Mouse (Mus musculus) forebrain, embryonic 16.5 days (tissue): ENCODE results near the gene N6amt1. TPM values are rescaled to one million over a fixed set of nuclear protein-coding genes. Genes with fewer than 3 reads are reported as not detected.
A peak's percentile ranks its signal among the peaks of the same experiment; 100 is the strongest.

Experiments used
- ATAC-seq: fragments of 200-750 bp; cut with Nextera tagmentation; 2 replicates; pipeline ENCODE4 v1.8.0; 2017; ENCODE audit warnings: mild to moderate bottlenecking, moderate library complexity
- H3K27ac ChIP-seq: fragments of 300-500 bp; sonication (generic); 2 replicates; pipeline ENCODE4 v1.5.1; 2014; ENCODE audit warnings: low read length, control low read depth
- H3K27me3 ChIP-seq: fragments of 300-500 bp; sonication (generic); replicated peaks from 2 replicates; pipeline ENCODE4 v1.6.1; 2014; ENCODE audit warnings: low read length; ENCODE audit not compliant: control insufficient read depth, insufficient read depth
- H3K36me3 ChIP-seq: fragments of 300-500 bp; sonication (generic); 2 replicates; pipeline ENCODE4 v1.6.1; 2014; ENCODE audit not compliant: control insufficient read depth, insufficient read depth
- H3K4me1 ChIP-seq: fragments of 300-500 bp; sonication (generic); replicated peaks from 2 replicates; pipeline ENCODE4 v1.6.1; 2014; ENCODE audit warnings: low read length; ENCODE audit not compliant: control insufficient read depth, insufficient read depth
- H3K4me2 ChIP-seq: fragments of 300-500 bp; sonication (generic); 2 replicates; pipeline ENCODE4 v1.6.1; 2014; ENCODE audit warnings: mild to moderate bottlenecking, low read length, control low read depth
- H3K4me3 ChIP-seq: fragments of 300-500 bp; sonication (generic); replicated peaks from 2 replicates; pipeline ENCODE4 v1.5.1; 2014; ENCODE audit warnings: mild to moderate bottlenecking, low read length, control low read depth
- H3K9ac ChIP-seq: fragments of 300-500 bp; sonication (generic); replicated peaks from 2 replicates; pipeline ENCODE4 v1.6.1; 2014; ENCODE audit warnings: low read depth, low read length, control low read depth
- H3K9me3 ChIP-seq: fragments of 300-500 bp; sonication (generic); 2 replicates; pipeline ENCODE4 v1.6.1; 2016; ENCODE audit warnings: low read length; ENCODE audit not compliant: control insufficient read depth
- whole genome bisulfite sequencing: fragments of 180-500 bp; shearing (Covaris S2); extraction: QIAGEN DNeasy Blood & Tissue Kit; methylation state at CpG from one replicate; pipeline ENCODE4 v1.1.7; 2014; 5-methylcytosine and 5-hydroxymethylcytosine counted together
- polyA plus RNA-seq: library from polyadenylated mRNA; unstranded; fragments of >200 nt; fragmentation: Nextera tagmentation; extraction: Ambion mirVana; gene quantifications from 2 replicates; pipeline ENCODE4 v1.2.1, GENCODE M21; 2015

N6amt1 gene
- polyA plus RNA-seq, 1 experiment from 2014 or later: 17.5 TPM

GRCm38 (mm10) chr16:87329986-87330385 lies 24.0 kb upstream of the N6amt1 start:
- no peaks in the 10 kb centered on the region for H3K4me1 ChIP-seq
- no peak for ATAC-seq
- WGBS: 93% methylated on average over 3 of the region's 3 CpGs

GRCm38 (mm10) chr16:87334756-87335155 lies 19.2 kb upstream of the N6amt1 start:
- no peaks in the 10 kb centered on the region for H3K36me3 ChIP-seq
- no peak overlapping the region for H3K27ac ChIP-seq
- H3K4me1 ChIP-seq: no peaks in the 10 kb centered on the region
- no peak overlapping the region for H3K4me2 ChIP-seq
- H3K27me3 ChIP-seq: no peaks in the 10 kb centered on the region
- no peak for ATAC-seq
- no peaks in the 10 kb centered on the region for H3K9me3 ChIP-seq
- 92% methylated on average over 3 of the region's 3 CpGs for WGBS
- H3K9ac ChIP-seq: no peak overlapping the region
- H3K4me3 ChIP-seq: no peak overlapping the region

More at GRCm38 (mm10) chr16:87329986-87330385, 24.0 kb upstream of the N6amt1 start:
- Histone ChIP-seq H3K27me3 (no peaks in the 10 kb centered on the region), H3K4me2 (no peak overlapping the region), H3K9me3 (no peaks in the 10 kb centered on the region), H3K4me3 (no peak overlapping the region), H3K27ac (no peak overlapping the region), H3K36me3 (no peaks in the 10 kb centered on the region), H3K9ac (no peak overlapping the region)

- no peak for ATAC-seq
- no peak overlapping the region for H3K4me3 ChIP-seq
- H3K36me3 ChIP-seq: no peaks in the 10 kb centered on the region
- no peaks in the 10 kb centered on the region for H3K27me3 ChIP-seq
- no peaks in the 10 kb centered on the region for H3K9me3 ChIP-seq
- H3K4me2 ChIP-seq: no peak overlapping the region
- H3K9ac ChIP-seq: no peak overlapping the region
- 87% methylated on average over 6 of the region's 6 CpGs for whole genome bisulfite sequencing
- H3K4me1 ChIP-seq: no peaks in the 10 kb centered on the region
- H3K27ac ChIP-seq: no peak overlapping the region
Observed at GRCm38 (mm10) chr16:87341043-87341572, 12.9 kb upstream of the N6amt1 start.

GRCm38 (mm10) chr16:87348133-87348532 lies 5.9 kb upstream of the N6amt1 start:
- no peak for ATAC-seq

DNA sequence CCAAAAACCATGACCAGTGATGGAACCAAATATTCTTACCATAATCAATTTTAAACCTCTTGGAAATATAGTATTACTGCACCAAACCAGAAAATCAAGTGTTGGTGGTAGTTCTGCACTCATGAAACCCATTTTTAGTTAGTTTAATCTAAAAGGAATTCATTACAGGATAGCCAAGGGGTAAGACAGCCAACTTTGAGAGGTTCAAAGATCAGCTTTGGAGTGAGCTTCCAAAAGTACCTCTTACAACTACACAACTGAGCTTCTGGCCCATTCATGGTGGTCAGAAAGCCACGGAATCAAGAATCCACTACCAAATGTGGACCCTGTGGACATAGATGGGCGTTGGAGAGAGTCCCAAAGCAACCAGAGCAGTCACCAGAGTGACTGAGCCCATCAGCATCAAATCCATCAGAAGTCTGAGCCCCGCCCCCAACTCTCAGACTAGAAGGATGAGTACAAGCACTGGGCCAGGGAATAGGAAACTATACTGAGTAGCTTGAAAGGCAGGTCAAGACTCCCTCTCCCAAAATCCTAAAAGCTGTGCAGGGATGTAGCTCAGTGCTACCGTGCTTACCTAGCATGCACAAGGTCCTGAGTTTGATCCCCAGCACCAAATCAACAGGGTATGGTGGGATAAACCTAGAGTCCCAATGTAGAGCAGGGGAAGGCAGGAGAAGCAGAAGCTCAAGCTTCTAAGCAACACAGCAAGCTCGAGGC lies 2.4 kb upstream of the N6amt1 start:
- no peaks in the 10 kb centered on the region for H3K9me3 ChIP-seq
- no peak for ATAC-seq
- no peak overlapping the region for H3K4me2 ChIP-seq
- 0 out of 2 replicates have a peak, but pooled peaks cover 6% of the 10 kb centered on the region for H3K27me3 ChIP-seq
- H3K27ac ChIP-seq: no peak overlapping the region
- H3K4me1 ChIP-seq: 0 out of 2 replicates have a peak, but pooled peaks cover 3% of the 10 kb centered on the region
- no peak overlapping the region for H3K9ac ChIP-seq
- H3K4me3 ChIP-seq: no peak overlapping the region
- no peaks in the 10 kb centered on the region for H3K36me3 ChIP-seq
- WGBS: 72% methylated on average over 5 of the region's 5 CpGs

More at GRCm38 (mm10) chr16:87348133-87348532, 5.9 kb upstream of the N6amt1 start:
- Histone ChIP-seq H3K4me3 (no peak overlapping the region), H3K36me3 (no peaks in the 10 kb centered on the region), H3K9me3 (no peaks in the 10 kb centered on the region), H3K27ac (no peak overlapping the region), H3K27me3 (0 out of 2 replicates have a peak, but pooled peaks cover 6% of the 10 kb centered on the region), H3K4me1 (no peaks in the 10 kb centered on the region), H3K4me2 (no peak overlapping the region), H3K9ac (no peak overlapping the region)
- WGBS: 97% methylated on average over 2 of the region's 2 CpGs

- Histone ChIP-seq H3K4me3 (peak overlapping the region; percentile 93), H3K9ac (no peak overlapping the region), H3K9me3 (no peaks in the 10 kb centered on the region), H3K27ac (no peak overlapping the region), H3K27me3 (0 out of 2 replicates have a peak, but pooled peaks cover 6% of the 10 kb centered on the region), H3K36me3 (0 out of 2 replicates have a peak, but pooled peaks cover 3% of the 10 kb centered on the region), H3K4me1 (0 out of 2 replicates have a peak, but pooled peaks cover 3% of the 10 kb centered on the region), H3K4me2 (peak overlapping the region; percentile 60)
- ATAC-seq: no peak; the same call in 1 of the 2 replicates
- WGBS: 100% methylated on average over 1 of the region's 1 CpGs
Observed at GRCm38 (mm10) chr16:87353605-87354004, 380 bp upstream of the N6amt1 start.

- H3K36me3 ChIP-seq: peaks cover 3% of the 10 kb centered on the region; the same call in 1 of the 2 replicates
- ATAC-seq: no peak; the same call in 1 of the 2 replicates
- 0 out of 2 replicates have a peak, but pooled peaks cover 6% of the 10 kb centered on the region for H3K27me3 ChIP-seq
- WGBS: 82% methylated on average over 7 of the region's 7 CpGs
- peak overlapping the region; percentile 85 for H3K9ac ChIP-seq
- 0 out of 2 replicates have a peak, but pooled peaks cover 3% of the 10 kb centered on the region for H3K4me1 ChIP-seq
- H3K4me3 ChIP-seq: peak overlapping the region; percentile 93
- H3K27ac ChIP-seq: no peak overlapping the region
- peak overlapping the region; percentile 60 for H3K4me2 ChIP-seq
- no peaks in the 10 kb centered on the region for H3K9me3 ChIP-seq
Observed at GRCm38 (mm10) chr16:87354748-87355147, 763 bp downstream of the N6amt1 start.

DNA sequence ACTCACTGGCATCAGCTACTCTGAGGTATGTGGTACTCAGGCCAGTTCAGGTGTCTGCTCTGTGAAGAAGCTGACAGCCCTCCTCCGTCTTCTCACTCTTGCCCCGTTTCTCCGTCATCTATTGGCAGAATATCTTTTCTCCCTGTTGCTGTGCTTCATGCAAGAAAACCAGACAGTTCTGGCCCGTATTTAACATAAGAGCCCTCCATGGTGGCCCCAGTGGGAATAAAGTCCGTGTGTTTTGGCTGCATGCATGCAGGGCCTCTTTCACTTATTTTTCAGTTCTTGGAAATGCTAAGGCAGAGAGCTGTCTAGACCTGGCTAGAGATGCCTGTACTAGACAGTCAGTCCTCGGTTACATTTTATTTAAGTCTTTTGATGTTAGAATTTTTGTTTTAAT lies 6.1 kb downstream of the N6amt1 start:
- H3K4me3 ChIP-seq: no peak overlapping the region
- peaks cover 5% of the 10 kb centered on the region; the same call in 1 of the 2 replicates for H3K36me3 ChIP-seq
- no peak overlapping the region for H3K4me2 ChIP-seq
- H3K4me1 ChIP-seq: no peaks in the 10 kb centered on the region
- ATAC-seq: no peak
- no peak overlapping the region for H3K27ac ChIP-seq
- H3K9me3 ChIP-seq: no peaks in the 10 kb centered on the region
- H3K27me3 ChIP-seq: no peaks in the 10 kb centered on the region
- 92% methylated on average over 6 of the region's 6 CpGs for WGBS
- H3K9ac ChIP-seq: no peak overlapping the region

DNA sequence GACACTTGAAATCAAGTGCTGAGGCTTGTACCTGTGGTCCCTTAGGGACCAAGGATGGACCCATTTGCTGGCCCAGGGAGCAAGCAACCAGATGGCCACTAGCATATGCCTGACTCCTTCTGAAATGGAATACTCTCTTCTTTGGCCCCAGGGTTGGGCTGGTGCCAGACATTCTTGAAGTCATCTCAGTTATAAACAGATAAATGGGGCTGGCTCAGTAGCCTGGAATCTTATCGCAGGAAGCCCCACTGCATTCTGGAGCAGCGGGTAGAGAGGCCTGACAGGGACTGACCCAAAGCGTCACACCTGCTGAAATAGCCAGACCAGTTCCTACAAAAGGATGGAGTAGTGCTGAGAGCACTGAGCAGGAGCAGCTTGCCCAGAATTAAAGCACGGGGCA lies 10.2 kb downstream of the N6amt1 start:
- no peak overlapping the region for H3K27ac ChIP-seq
- H3K4me1 ChIP-seq: no peaks in the 10 kb centered on the region
- no peak overlapping the region for H3K4me3 ChIP-seq
- no peak overlapping the region for H3K4me2 ChIP-seq
- peaks cover 9% of the 10 kb centered on the region; the same call in 1 of the 2 replicates for H3K36me3 ChIP-seq
- H3K9ac ChIP-seq: no peak overlapping the region
- ATAC-seq: no peak
- WGBS: 95% methylated on average over 4 of the region's 4 CpGs
- H3K9me3 ChIP-seq: no peaks in the 10 kb centered on the region
- no peaks in the 10 kb centered on the region for H3K27me3 ChIP-seq
